Mouse (Mus musculus) spleen, postnatal 36 days (tissue): ENCODE data around the gene Hk3.

Experiments
- DNase-seq, 2 experiments: peaks; one replicate each; pipeline ENCODE4 v3.0.0; 2022; ENCODE audit warnings: low spot score in 2 of 2, mixed read lengths in 1 of 2

Hk3 gene

DNA sequence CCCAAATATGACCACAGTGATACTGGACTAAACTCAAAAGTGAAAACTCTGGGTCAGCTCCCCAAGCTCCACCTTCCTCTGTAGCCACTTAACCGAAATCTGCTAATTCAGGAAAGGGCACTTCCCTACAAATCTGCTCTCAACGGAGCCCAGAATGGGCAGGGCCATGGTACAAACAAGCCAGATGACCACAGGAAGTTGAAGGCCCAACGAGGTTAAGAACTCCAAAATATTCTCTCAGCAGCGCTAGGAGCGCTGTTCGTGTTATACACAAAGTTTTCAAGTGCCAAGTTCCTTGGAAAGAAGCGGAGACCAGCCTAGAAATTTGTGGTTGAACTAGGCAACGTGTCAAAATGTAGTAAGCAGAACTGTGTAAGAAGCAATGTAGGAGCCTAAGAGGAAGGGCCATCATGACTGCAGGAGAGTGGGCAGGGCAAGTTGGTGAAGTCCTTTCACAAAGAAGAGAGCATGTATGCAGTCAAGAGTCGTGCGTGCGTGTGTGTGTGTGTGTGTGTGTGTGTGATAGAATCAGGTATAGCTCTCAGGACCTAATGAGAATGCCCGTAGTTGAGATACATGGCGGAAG is at the start of gene Hk3:
TSS of gene Hk3 (minus strand) at position 192 of the 586 bp plus-strand sequence.
- peak in 1 of 2 experiments; percentile 33 for DNase-seq

DNA sequence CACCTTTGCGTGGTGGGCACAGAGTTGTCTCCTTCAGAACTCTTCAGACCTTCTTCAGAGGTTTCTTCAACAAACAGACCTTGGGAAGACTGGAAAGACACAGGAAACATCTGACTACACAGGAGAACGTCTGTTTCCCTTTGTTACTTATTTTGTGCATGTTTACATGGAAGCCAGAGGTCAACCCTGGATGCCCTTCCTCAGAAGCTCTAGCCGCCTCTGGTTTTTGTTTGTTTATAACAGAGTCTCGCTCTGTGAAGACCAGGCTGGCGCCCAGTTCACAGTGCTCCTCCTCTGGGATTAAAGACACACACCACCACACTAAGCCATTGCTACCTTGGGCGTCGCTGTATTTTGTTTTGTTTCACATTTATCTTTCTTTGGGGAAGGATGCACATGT is 48.5 kb upstream of the Hk3 start:
- DNase-seq: no peak

DNA sequence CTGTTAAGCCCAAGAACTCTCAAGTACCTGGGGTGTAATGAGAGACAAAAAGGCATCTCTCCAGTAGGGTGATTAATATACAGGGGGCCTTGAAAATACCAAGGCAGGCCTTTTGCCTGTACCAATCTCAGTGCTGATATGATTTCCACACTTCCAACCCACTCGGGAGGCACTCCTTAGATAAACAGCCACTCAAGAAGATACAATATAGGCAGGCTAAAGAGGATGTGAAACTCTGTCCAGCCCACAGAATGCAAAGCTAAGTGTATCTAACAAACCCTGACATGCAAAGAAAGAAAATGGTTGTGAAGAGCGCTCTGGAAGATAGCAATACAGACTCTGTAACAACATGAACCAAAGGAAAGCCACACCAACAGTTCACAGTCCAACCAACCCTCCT is 42.1 kb upstream of the Hk3 start:
- DNase-seq: peak; percentile 51 to 61

- no peak for DNase-seq
Observed at GRCm38 (mm10) chr13:55058042-55058441, 36.9 kb upstream of the Hk3 start.

- no peak for DNase-seq
Observed at GRCm38 (mm10) chr13:55047706-55048105, 26.5 kb upstream of the Hk3 start.

DNA sequence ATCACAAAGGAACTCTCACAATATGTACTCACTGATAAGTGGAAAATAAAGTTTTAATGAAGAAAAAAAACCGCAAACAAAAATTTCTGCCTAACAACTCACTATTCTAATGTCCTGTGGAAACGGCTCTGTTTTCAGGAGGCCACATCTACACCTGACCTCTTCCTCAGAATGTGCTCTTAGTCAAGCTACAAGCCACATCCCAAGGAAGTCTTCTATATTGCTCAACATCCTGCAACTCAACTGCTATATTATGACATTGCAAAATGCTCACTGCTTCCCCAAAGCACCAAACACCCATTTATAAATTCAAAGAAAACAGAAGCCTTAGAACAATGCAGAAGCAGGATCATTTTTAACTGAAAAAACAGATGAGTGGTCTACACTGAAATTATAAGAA is 18.8 kb upstream of the Hk3 start:
- DNase-seq: no peak

DNA sequence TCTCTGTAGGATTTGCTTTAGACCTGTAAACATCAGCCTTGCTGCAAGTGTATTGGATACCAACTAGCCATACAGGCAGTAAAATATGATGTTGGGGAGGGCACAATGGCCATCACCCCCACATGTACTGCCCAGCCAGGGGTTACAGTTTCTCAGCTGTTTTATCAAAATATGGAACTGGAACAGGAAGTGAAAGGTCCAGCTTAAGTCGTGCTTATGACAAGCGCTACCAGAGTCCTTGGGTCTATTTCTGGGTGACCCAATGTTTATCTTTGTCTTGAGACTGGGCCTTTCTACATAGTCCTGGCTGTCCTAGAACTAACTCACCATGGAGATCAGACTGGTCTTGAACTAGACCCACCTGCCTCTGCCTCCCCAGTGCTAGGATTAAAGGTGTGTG is 3.0 kb upstream of the Hk3 start:
- DNase-seq: no peak

- DNase-seq: peak; percentile 33 to 41
Observed at GRCm38 (mm10) chr13:55022715-55023114, 1.5 kb upstream of the Hk3 start.

GRCm38 (mm10) chr13:55022256-55022655 is 1.1 kb upstream of the Hk3 start:
- no peak for DNase-seq

GRCm38 (mm10) chr13:55020051-55020450 is 1.1 kb downstream of the Hk3 start:
- DNase-seq: peak in 1 of 2 experiments; percentile 23

- no peak for DNase-seq
Observed at GRCm38 (mm10) chr13:55019181-55019580, 2.0 kb downstream of the Hk3 start.

DNA sequence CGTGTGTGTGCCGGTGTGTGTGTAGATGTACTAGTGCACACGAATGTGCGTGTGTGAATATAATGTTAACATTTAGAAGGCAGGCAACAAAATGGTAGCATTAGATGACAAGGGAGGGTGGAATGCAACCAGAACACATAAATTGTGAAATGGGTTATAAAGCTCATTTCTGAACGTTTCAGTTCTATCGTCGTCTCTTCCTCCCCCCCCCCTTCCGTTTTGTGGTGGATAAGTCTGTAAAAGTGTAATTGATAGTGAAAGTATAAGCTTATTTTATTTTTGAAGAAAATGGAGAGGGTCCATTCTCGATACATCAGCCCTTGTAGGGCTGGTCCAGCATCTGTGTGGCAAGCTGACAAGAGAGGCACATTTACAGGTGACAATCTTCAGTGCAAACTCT is 2.5 kb downstream of the Hk3 start:
- DNase-seq: no peak

DNA sequence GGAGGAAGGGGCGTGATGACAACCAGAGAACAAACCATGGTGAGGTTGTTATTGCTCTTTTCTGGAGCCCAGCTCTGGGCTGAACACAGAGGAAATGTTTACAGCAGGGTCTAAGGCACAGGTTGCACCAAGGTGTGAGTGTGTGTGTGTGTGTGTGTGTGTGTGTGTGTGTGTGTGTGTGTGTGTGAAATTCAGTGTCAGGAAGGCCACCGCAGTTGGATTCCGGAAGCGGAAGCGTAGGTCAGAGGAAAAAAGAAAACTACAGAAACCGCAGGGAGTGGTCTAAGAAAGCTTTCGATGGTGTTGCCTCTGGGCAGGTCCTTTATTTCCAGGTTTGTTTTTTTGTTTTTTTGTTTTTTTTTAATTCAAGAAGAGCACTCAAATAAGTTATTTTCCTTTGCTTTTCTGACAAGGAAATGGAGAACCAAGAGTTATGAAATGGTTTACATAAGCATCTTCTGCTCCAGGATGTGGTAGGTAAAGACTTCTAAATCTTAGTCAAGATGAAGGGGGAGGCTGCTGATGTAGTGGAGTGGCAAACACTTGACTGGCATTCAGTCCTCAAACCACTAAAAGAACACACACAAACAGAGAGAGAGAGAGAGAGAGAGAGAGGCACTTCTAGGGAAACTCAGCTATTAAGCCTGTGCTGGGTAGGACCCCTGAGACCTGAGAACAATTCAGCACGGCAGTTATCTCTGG is 3.1 kb downstream of the Hk3 start:
- DNase-seq: no peak

GRCm38 (mm10) chr13:55017154-55017897 is 3.9 kb downstream of the Hk3 start:
- no peak for DNase-seq

- no peak for DNase-seq
Observed at GRCm38 (mm10) chr13:55014451-55014850, 6.7 kb downstream of the Hk3 start.

GRCm38 (mm10) chr13:55013702-55014344 is 7.4 kb downstream of the Hk3 start:
- no peak for DNase-seq

DNA sequence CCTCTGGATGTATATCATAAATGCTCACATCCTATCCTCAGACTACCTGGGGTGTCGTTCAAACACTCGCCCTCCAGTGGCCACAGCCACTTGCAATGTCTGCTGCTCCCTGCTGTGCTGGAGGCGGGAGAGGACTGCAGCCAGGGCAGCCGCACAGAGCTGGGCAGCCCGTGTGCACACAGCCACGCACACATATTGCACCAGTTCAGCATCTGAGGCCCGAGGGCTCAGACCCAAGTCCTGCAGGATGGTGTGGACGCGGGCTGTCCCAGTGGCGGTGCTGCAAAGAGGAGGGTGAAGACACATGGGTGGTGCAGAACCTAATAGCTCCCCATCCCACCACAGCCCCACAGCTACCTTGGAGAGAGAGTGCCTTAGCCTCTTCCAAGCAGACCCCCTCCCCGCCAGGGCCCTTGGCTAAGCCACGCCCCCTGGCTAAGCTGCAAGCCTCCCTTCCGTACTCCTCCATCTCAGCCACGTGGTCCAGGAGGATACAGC is 9.2 kb downstream of the Hk3 start:
- DNase-seq: no peak

DNA sequence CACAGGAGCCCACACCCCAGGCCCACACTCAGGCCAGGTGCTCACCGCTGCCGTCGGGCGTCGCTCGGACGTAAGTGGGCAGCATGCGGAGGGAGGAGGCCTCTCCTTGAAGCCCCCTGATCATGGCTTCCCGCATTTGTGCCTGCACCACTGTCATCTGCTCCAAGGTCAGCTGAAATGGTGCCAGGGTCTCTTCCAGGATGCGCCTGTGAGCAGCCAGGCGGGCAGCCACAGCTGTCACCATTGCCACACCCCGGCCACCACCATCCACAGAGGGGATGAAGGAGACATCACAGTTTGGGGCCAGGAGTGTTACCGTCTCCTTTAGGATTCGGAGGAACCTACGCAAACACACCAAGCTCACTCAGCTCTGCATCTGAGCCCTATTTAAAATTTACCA is 10.1 kb downstream of the Hk3 start:
- DNase-seq: no peak

DNA sequence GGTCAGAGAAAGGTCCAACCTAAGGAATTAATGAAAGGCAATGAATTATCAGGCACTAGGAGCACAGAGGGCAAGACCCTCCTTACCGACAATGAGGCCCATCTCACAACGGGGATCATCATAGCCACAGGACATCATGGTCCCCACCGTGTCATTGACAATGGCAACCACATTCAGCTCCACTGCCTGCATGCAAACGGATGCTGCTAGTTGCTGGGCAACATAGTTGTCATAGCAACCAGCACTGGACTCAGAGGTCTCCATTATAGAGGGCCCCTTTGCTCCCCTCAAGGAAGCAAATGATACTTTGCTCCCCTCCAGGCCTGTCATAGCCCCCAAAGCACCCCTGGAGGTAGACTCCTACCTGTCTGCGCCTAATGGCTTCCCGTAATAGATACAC is 12.6 kb downstream of the Hk3 start:
- DNase-seq: no peak

GRCm38 (mm10) chr13:55006415-55006742 is 14.8 kb downstream of the Hk3 start:
- no peak for DNase-seq

DNA sequence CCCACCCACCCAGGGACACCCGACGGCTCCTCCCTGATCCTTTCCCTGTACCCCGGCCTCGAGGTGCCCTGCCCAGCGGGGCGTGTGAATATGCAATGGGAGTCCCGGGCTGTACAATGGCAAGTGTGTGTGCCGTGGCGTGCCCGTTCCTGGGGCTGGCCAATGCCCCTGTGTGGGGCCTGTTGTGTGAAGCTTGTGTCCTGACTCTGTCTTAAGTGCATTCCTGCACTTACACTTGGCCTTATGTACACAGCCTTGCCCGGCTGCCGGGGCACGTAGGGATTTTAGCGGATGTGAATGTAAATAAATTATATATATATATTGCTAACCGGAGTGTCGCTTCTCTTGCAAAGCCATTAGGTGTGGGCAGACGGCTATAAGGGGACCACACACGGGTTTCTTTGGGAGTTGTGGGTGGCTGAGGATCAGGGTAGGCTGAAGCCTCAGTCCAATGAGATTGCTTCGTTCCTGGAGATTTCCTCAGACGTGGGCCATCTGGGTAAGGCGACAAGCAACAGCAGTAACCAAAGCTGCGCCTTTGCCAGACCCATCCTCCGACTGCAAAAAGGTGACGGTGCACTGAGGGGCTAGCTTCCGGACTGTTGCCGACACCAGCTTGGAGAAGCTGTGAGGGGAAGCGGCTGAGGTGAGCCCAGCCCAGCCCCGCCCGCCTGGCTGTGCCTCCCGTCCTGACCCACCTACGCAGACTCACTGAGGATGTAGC is 15.3 kb downstream of the Hk3 start:
- DNase-seq: no peak

- no peak for DNase-seq
Observed at GRCm38 (mm10) chr13:55004646-55005045, 16.5 kb downstream of the Hk3 start.
